ENCODE assay signal across 13 mouse cellular contexts in genomic region chr17:79817995-79818394, GRCm38 (mm10).
DNase-seq lines count a peak whose midpoint lies in the region.
"Had no signal": no experiment of that assay in that cellular context is flagged by ENCODE, and none has a peak within 500 bp of the region (broad histone marks: within the 10 kb centered on the region; RNA-seq: fewer than 3 reads in every experiment).

No protein-coding gene starts in this region.

- peak; percentile 68 for DNase-seq in heart, adult 11 months
- no peak for DNase-seq in heart, postnatal 14 days
- DNase-seq in embryo, embryonic 10 days (ENCODE audit: low spot score): peak; percentile 92
- DNase-seq in kidney, adult 18-20 months: peak; percentile 43
- DNase-seq in mesoderm, embryonic 11.5 days (ENCODE audit: low read depth, low spot score): peak; percentile 78
- DNase-seq in ovary, postnatal 14 days (ENCODE audit: low spot score): no peak
- DNase-seq in lung, postnatal 4 days: no peak
- DNase-seq in adipocyte (ENCODE audit: low spot score): no peak
- DNase-seq: adrenal gland, adult 2 months; B cell, adult 2 months; cerebellum, adult 9-11 months; heart, adult 2 months; liver, embryonic 13.5 days had no signal

- intact Hi-C loops in heart, postnatal 14 days (cut with DNase I): no loop called here

Comparison
In these comparisons a context has a peak if more than half of its experiments do, and no peak if none do; other contexts are left out.
1. DNase-seq: peak in heart, adult 11 months (single experiment), embryo, embryonic 10 days (single experiment), kidney, adult 18-20 months (single experiment) and mesoderm, embryonic 11.5 days (single experiment); none in heart, postnatal 14 days (0 of 2), ovary, postnatal 14 days (single experiment), lung, postnatal 4 days (0 of 2) and adipocyte (single experiment).